Mouse (Mus musculus): ENCODE results near the gene Drd4. TPM values are rescaled to one million over a fixed set of nuclear protein-coding genes. Genes with fewer than 3 reads are reported as not detected.
A peak's percentile ranks its signal among the peaks of the same experiment; 100 is the strongest.

The Drd4 gene
- polyA plus RNA-seq, 1 experiment from 2014 or later, result 0.45 TPM

DNA sequence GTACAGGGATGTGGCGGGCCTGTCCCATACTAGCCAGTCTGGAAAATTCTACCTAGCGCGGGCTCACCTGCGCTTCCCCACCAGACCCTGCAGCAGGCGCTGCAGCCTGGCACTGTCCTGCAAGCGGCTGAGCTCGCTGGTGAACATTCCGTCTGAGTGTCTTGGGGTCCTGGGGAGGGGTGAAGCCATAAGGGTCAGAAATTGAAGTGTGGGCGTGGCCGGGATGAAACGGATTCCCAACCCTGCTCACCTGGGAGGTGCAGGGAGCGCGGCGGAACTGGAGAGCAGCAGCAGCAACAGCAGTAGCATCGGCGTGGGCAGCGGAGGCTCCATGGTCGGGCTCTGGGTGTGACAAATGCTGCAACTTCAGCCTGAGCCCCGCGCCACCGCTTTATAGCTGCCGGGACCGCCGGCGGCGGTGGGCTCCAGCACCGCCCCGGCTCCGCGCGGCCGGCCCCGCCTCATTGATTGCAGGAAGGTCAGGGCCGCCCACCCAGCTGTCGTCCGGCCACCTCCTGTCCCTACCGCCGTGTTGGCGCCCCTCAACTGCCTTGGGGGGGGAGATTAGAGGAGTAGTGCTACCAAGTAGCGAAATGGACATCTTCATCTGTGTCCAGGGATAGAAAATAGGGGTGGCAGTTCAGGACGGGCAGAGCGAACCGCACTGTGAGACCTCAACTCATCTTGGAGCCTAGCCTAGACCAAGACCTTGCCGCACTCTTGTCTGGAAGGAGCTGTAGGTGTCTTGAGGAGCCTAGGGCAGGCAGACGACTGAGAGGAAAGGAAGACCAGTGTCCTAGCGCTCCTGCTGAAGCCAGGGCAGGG lies 12.8 kb upstream of the Drd4 start, which contains the start of gene Sct:
TSS of gene Sct (minus strand) at position 368 of the 825 bp plus-strand sequence.
- DNase-seq (ENCODE audit: low spot score) (peak; percentile 76), ATAC-seq (ENCODE audit: insufficient number of reproducible peaks, low FRiP score, low TSS enrichment, low read depth) (peak; percentile 76)
- WGBS, result 2% methylated on average over 46 of the region's 46 CpGs
- no peaks in the 10 kb centered on the region for H3K9me3 ChIP-seq (ENCODE audit: control insufficient read depth, low read length)
- no peaks in the 10 kb centered on the region for H3K36me3 ChIP-seq (ENCODE audit: control insufficient read depth, insufficient read depth, low read length)
- no peak within 1 kb of the TSS for H3K27ac ChIP-seq (replicated peaks; ENCODE audit: low read depth, low read length)
- H3K4me2 ChIP-seq (ENCODE audit: low read depth, severe bottlenecking), result peak within 1 kb of the TSS; percentile 82
- H3K27me3 ChIP-seq (ENCODE audit: control insufficient read depth, insufficient read depth, low read length), result no peaks in the 10 kb centered on the region
- H3K9ac ChIP-seq (ENCODE audit: low read length), result peak within 1 kb of the TSS; percentile 28; the same call in 1 of the 2 replicates
- H3K4me3 ChIP-seq (ENCODE audit: low read depth, low read length), result peak within 1 kb of the TSS; percentile 39
- 0 out of 2 replicates have a peak, but pooled peaks cover 2% of the 10 kb centered on the region for H3K4me1 ChIP-seq (ENCODE audit: control insufficient read depth, insufficient read depth, low read length)

- no peak for ATAC-seq (ENCODE audit: insufficient number of reproducible peaks, low FRiP score, low TSS enrichment, low read depth)
- H3K4me1 ChIP-seq (ENCODE audit: control insufficient read depth, insufficient read depth, low read length), result 0 out of 2 replicates have a peak, but pooled peaks cover 2% of the 10 kb centered on the region
- H3K4me3 ChIP-seq (ENCODE audit: low read depth, low read length), result no peak overlapping the region
- H3K27me3 ChIP-seq (ENCODE audit: control insufficient read depth, insufficient read depth, low read length), result no peaks in the 10 kb centered on the region
- WGBS, result 71% methylated on average over 6 of the region's 6 CpGs
- H3K27ac ChIP-seq (replicated peaks; ENCODE audit: low read depth, low read length), result no peak overlapping the region
- H3K36me3 ChIP-seq (ENCODE audit: control insufficient read depth, insufficient read depth, low read length), result no peaks in the 10 kb centered on the region
- no peak for DNase-seq (ENCODE audit: low spot score)
- H3K9me3 ChIP-seq (ENCODE audit: control insufficient read depth, low read length), result no peaks in the 10 kb centered on the region
- H3K4me2 ChIP-seq (ENCODE audit: low read depth, severe bottlenecking), result no peak overlapping the region
- no peak overlapping the region for H3K9ac ChIP-seq (ENCODE audit: low read length)
Observed at GRCm38 (mm10) chr7:141281442-141281841, 10.4 kb upstream of the Drd4 start.

- Histone ChIP-seq H3K36me3 (ENCODE audit: control insufficient read depth, insufficient read depth, low read length) (no peaks in the 10 kb centered on the region), H3K4me3 (ENCODE audit: low read depth, low read length) (no peak overlapping the region), H3K4me1 (ENCODE audit: control insufficient read depth, insufficient read depth, low read length) (0 out of 2 replicates have a peak, but pooled peaks cover 2% of the 10 kb centered on the region), H3K27me3 (ENCODE audit: control insufficient read depth, insufficient read depth, low read length) (no peaks in the 10 kb centered on the region), H3K4me2 (ENCODE audit: low read depth, severe bottlenecking) (no peak overlapping the region), H3K27ac (replicated peaks; ENCODE audit: low read depth, low read length) (no peak overlapping the region), H3K9ac (ENCODE audit: low read length) (no peak overlapping the region), H3K9me3 (ENCODE audit: control insufficient read depth, low read length) (no peaks in the 10 kb centered on the region)
- 85% methylated on average over 4 of the region's 4 CpGs for WGBS
- DNase-seq (ENCODE audit: low spot score), result no peak
- no peak for ATAC-seq (ENCODE audit: insufficient number of reproducible peaks, low FRiP score, low TSS enrichment, low read depth)
Observed at GRCm38 (mm10) chr7:141282756-141283155, 9.1 kb upstream of the Drd4 start.

DNA sequence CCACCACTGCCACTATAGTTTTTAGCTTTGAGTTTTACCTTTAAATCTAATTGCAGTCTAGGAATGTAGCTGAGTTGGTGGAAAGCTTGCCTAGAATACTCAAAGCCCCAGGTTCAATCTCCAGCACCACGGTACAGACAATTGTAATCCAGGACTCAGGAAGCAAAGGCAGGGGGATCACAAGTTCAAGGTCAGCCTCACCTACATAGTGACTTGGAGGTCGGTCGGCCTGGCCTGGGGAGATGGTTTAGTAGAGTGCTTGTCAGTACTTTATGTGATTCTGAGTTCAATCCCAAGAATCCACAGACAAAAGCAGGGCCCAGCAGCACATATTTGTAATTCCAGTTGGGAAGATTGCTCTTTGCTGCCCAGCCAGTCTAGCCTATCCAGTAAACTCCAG lies 3.8 kb upstream of the Drd4 start:
- 72% methylated on average over 3 of the region's 3 CpGs for WGBS
- Histone ChIP-seq H3K9me3 (ENCODE audit: control insufficient read depth, low read length) (no peaks in the 10 kb centered on the region), H3K36me3 (ENCODE audit: control insufficient read depth, insufficient read depth, low read length) (no peaks in the 10 kb centered on the region), H3K27ac (replicated peaks; ENCODE audit: low read depth, low read length) (no peak overlapping the region), H3K27me3 (ENCODE audit: control insufficient read depth, insufficient read depth, low read length) (peaks cover 19% of the 10 kb centered on the region), H3K4me2 (ENCODE audit: low read depth, severe bottlenecking) (no peak overlapping the region), H3K4me3 (ENCODE audit: low read depth, low read length) (no peak overlapping the region), H3K4me1 (ENCODE audit: control insufficient read depth, insufficient read depth, low read length) (peaks cover 8% of the 10 kb centered on the region; the same call in 1 of the 2 replicates), H3K9ac (ENCODE audit: low read length) (no peak overlapping the region)
- ATAC-seq (ENCODE audit: insufficient number of reproducible peaks, low FRiP score, low TSS enrichment, low read depth) (no peak), DNase-seq (ENCODE audit: low spot score) (no peak)

GRCm38 (mm10) chr7:141292583-141293388 lies 980 bp downstream of the Drd4 start:
- Histone ChIP-seq H3K9me3 (ENCODE audit: control insufficient read depth, low read length) (no peaks in the 10 kb centered on the region), H3K9ac (ENCODE audit: low read length) (peak overlapping the region; percentile 65; the same call in 1 of the 2 replicates), H3K36me3 (ENCODE audit: control insufficient read depth, insufficient read depth, low read length) (peaks cover 3% of the 10 kb centered on the region; the same call in 1 of the 2 replicates), H3K4me1 (ENCODE audit: control insufficient read depth, insufficient read depth, low read length) (peaks cover 14% of the 10 kb centered on the region), H3K4me3 (ENCODE audit: low read depth, low read length) (peak overlapping the region; percentile 59), H3K27me3 (ENCODE audit: control insufficient read depth, insufficient read depth, low read length) (peaks cover 47% of the 10 kb centered on the region), H3K4me2 (ENCODE audit: low read depth, severe bottlenecking) (peak overlapping the region; percentile 98), H3K27ac (replicated peaks; ENCODE audit: low read depth, low read length) (no peak overlapping the region)
- WGBS, result 37% methylated on average over 15 of the region's 15 CpGs
- DNase-seq (ENCODE audit: low spot score) (peak; percentile 41), ATAC-seq (ENCODE audit: insufficient number of reproducible peaks, low FRiP score, low TSS enrichment, low read depth) (no peak)

GRCm38 (mm10) chr7:141293852-141294471 lies 2.2 kb downstream of the Drd4 start:
- DNase-seq (ENCODE audit: low spot score) (peak; percentile 61), ATAC-seq (ENCODE audit: insufficient number of reproducible peaks, low FRiP score, low TSS enrichment, low read depth) (no peak)
- peaks cover 47% of the 10 kb centered on the region for H3K27me3 ChIP-seq (ENCODE audit: control insufficient read depth, insufficient read depth, low read length)
- H3K36me3 ChIP-seq (ENCODE audit: control insufficient read depth, insufficient read depth, low read length), result peaks cover 4% of the 10 kb centered on the region; the same call in 1 of the 2 replicates
- H3K9ac ChIP-seq (ENCODE audit: low read length), result peak overlapping the region; percentile 40
- peak overlapping the region; percentile 73 for H3K4me2 ChIP-seq (ENCODE audit: low read depth, severe bottlenecking)
- no peaks in the 10 kb centered on the region for H3K9me3 ChIP-seq (ENCODE audit: control insufficient read depth, low read length)
- under 1% methylated on average over 51 of the region's 53 CpGs for WGBS
- peak overlapping the region; percentile 30 for H3K4me3 ChIP-seq (ENCODE audit: low read depth, low read length)
- H3K27ac ChIP-seq (replicated peaks; ENCODE audit: low read depth, low read length), result no peak overlapping the region
- H3K4me1 ChIP-seq (ENCODE audit: control insufficient read depth, insufficient read depth, low read length), result peaks cover 14% of the 10 kb centered on the region

DNA sequence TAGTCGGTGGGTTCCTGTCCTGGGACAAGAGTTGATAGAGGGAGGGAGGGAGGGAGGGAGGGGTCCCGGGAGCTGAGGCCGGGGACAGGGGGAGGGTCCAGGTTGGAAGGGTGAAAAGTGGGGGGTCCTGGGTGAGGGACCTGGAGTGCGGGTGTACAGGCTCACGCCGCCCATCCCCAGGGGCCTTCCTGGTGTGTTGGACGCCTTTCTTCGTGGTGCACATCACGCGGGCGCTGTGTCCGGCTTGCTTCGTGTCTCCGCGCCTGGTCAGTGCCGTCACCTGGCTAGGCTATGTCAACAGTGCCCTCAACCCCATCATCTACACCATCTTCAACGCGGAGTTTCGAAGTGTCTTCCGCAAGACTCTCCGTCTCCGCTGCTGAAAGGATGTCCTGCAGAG lies 2.7 kb downstream of the Drd4 start:
- peaks cover 7% of the 10 kb centered on the region; the same call in 1 of the 2 replicates for H3K36me3 ChIP-seq (ENCODE audit: control insufficient read depth, insufficient read depth, low read length)
- H3K27me3 ChIP-seq (ENCODE audit: control insufficient read depth, insufficient read depth, low read length), result peaks cover 47% of the 10 kb centered on the region
- ATAC-seq (ENCODE audit: insufficient number of reproducible peaks, low FRiP score, low TSS enrichment, low read depth) (no peak), DNase-seq (ENCODE audit: low spot score) (peak; percentile 38)
- no peak overlapping the region for H3K9ac ChIP-seq (ENCODE audit: low read length)
- peaks cover 14% of the 10 kb centered on the region for H3K4me1 ChIP-seq (ENCODE audit: control insufficient read depth, insufficient read depth, low read length)
- H3K27ac ChIP-seq (replicated peaks; ENCODE audit: low read depth, low read length), result no peak overlapping the region
- peak overlapping the region; percentile 30 for H3K4me3 ChIP-seq (ENCODE audit: low read depth, low read length)
- WGBS, result 8% methylated on average over 22 of the region's 22 CpGs
- H3K4me2 ChIP-seq (ENCODE audit: low read depth, severe bottlenecking), result peak overlapping the region; percentile 73
- H3K9me3 ChIP-seq (ENCODE audit: control insufficient read depth, low read length), result no peaks in the 10 kb centered on the region

Measured in limb, embryonic 11.5 days (tissue).